Mouse (Mus musculus): ENCODE measurements around the gene Capn9. TPM values are rescaled to one million over a fixed set of nuclear protein-coding genes. Genes with fewer than 3 reads are reported as not detected.
A peak's percentile ranks its signal among the peaks of the same experiment; 100 is the strongest.

The Capn9 gene
- total RNA-seq, 2 experiments from 2014 or later: not detected

DNA sequence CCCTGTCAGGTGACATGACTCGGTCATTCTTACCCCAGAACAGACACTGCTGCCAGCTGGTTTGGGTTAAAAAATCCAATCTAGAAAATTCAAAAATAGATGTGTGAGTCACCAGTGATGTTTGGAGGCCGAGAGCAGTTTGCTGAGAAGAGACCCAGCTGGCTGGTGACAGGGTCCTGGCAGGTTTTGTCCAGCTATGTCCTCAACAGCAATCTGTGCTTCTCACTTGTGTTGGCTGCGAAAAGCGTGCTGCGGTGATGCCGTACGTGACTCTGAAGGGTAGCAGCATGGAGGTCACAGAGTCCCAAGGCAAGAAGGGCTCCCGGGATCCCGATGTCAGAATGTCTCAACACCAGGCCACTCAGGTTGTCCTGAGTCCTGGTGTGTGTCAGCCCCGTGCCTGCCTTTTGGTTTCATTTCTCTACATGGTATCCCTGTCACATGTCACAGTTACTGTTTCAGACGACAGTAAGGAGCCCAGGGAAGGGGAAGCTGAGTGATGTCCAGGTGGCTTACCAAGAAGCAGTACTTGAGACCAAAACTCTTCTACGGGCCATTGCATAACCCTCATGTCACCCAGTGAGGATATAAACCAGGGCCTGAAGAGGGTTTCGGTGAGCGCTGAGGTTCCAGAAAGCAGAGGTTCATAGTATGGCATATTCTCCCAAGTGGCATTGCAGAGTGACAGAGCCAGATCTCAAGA lies 57.2 kb downstream of the Capn9 start:
- ATAC-seq (replicated peaks; ENCODE audit: low FRiP score, low TSS enrichment, poor library complexity, severe bottlenecking): no peak

DNA sequence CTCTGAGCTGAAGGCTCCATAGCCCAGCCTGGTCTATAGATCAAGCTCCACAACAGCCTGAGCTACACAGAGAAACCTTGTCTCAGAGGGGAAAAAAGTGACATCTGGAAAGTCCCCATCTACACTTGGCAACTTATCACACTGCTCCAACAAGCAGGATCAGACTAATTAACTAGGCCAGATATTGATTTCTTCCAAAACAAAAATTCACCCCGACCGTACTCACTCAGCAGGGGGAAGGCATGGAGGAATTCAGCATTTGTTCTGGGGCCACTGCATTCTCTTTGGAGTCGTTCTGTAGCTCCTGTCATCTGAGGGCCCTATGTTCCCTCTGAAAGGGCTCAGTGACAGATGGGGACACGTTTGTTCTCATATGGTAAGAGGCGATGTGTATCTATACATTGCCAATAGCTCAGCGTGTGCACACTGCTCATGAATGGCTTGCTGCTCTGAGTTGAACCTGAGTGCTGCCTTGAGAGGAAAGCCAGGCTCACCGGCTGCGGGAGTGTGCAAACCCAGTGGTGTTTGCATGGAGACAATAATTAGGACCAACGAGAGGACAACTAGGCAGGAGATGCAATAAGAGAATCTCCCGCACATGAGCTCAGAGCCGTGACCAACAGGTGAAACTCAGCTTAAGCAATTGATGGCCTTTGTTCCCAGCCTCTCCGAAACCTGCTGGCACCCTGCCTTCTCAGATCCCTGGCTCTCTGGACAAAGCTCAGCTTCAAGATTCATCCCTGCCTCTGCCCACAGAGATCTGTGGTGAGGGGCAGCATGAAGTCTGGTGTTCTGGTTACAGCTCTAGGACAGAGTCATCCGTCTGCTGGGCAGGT lies 58.7 kb downstream of the Capn9 start:
- no peak for ATAC-seq (replicated peaks; ENCODE audit: low FRiP score, low TSS enrichment, poor library complexity, severe bottlenecking)

DNA sequence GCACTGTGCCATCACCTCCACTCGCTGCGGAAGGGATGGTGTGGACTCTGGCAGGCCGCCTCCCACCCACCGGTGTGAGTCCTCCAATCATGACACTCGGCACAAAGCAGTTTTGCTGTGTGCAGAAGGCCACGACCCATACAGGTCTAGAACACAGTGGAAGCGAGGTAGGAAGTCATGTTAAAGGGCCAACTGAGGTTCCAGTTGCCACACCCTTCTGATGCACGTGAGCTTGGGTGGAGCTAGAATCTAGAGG lies 59.3 kb downstream of the Capn9 start:
- no peak for ATAC-seq (replicated peaks; ENCODE audit: low FRiP score, low TSS enrichment, poor library complexity, severe bottlenecking)

DNA sequence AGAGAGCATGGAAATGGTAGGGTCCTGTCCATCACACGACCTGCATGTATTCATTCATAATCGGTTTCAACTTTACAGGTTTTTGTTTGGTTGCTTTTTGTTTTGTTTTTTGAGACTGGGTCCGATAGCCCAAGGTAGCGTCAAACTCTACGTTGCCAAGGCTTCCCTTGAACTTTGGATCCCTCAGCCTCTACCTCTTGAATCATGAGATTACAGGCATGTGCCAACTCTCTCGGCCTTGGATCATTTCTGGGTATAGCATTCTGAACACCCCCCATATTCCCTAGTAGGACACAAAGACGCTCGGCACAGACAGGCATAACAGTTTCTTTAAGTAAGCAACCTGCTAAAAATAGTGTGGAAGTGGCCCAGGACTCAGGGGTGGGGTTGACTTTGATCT lies 65.7 kb downstream of the Capn9 start:
- ATAC-seq (replicated peaks; ENCODE audit: low FRiP score, low TSS enrichment, poor library complexity, severe bottlenecking): no peak

DNA sequence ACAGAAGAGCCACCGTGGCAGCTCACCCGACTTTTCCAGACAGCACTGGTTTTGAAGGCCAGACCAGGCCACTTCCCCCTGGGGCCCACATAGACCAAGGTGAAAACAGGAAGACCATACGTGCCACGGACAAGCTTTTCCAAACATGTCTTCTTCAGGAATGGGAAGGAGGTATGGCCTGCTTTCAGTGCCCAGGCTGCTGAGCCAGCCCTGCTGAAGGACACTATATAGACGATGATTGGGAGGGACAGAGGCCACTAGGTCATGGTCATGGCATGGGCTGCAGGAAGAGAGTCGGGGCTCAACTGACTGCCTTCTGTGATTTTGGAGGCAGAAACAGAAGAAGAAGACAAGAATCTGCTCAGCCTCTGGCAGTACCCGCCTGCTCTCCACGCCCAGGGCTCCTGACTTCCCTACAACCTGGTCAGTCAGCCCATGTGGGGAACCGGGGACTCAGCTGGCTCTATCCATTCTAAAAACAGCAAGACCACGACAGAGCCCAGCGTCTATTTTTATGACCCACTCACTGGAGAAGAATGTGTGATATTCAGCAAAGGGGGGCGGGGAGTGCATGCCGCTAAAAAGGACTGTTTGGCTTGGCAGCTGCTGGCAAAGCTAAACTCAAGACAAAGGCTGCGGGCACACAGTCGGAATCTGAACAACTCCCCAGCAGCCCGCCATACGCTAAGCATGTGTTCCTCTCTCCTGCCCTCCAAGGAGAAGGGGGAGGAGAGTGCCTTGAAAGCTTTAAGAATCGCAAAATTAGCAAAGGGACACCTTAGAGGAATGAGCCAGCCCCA lies 67.8 kb downstream of the Capn9 start:
- ATAC-seq (replicated peaks; ENCODE audit: low FRiP score, low TSS enrichment, poor library complexity, severe bottlenecking): no peak

DNA sequence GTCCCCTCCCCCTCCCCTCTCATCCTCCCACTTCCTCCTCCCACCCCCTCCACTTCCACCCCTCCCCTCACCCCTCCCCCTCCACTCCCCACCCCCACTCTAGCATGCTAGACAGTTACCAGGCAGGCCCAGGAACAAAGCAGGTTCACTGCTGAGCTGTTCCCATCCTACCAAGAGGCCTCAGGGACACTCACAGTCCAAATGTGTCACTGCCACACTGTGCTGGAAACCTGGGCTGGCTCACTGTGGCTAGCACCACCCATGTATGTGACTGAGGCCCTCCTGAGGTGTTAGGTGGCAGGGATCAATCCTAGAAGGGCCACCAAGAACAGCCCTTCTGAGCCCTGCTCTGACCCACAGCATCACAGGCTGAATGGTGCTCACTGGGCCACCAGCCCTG lies 72.4 kb downstream of the Capn9 start:
- ATAC-seq (replicated peaks; ENCODE audit: low FRiP score, low TSS enrichment, poor library complexity, severe bottlenecking): no peak

DNA sequence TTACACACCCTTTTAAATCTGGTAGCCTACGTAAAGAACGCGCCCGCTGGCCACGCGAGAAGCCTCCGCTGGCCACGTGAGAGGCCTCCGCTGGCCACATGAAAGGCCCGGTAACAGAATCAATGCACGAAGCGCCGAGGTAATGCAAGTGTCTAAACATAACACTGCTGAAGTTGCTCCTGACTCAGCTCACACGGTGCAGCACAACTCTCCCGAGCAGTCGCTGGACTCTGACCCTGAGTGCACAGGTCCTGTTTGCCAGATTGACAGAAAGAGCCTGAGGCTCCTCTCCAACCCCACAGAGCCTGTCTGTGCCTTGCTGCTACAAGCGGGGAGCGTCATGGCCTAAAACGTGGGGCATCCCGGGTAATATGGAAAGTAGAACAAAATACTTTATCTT lies 75.9 kb downstream of the Capn9 start:
- ATAC-seq (replicated peaks; ENCODE audit: low FRiP score, low TSS enrichment, poor library complexity, severe bottlenecking): no peak

DNA sequence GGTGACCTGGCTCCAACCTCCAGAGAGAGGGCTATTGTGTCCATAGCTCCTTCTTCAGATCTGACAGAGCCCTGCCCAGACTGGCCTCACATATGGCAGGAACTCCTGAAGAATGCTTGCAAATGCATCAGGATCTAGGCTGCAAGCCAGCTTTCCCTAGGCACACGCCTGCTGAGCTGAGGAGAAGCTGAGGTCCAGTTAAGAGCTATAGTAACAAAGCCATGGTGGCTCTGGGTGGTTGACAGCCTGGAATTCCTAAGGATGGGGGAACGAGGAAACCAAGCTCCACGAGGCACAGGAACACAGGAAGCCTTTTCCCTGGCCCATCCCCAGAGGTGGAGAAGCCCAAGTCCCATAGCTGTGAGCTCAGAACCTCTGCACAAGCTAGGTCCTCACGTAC lies 76.6 kb downstream of the Capn9 start:
- ATAC-seq (replicated peaks; ENCODE audit: low FRiP score, low TSS enrichment, poor library complexity, severe bottlenecking): no peak

DNA sequence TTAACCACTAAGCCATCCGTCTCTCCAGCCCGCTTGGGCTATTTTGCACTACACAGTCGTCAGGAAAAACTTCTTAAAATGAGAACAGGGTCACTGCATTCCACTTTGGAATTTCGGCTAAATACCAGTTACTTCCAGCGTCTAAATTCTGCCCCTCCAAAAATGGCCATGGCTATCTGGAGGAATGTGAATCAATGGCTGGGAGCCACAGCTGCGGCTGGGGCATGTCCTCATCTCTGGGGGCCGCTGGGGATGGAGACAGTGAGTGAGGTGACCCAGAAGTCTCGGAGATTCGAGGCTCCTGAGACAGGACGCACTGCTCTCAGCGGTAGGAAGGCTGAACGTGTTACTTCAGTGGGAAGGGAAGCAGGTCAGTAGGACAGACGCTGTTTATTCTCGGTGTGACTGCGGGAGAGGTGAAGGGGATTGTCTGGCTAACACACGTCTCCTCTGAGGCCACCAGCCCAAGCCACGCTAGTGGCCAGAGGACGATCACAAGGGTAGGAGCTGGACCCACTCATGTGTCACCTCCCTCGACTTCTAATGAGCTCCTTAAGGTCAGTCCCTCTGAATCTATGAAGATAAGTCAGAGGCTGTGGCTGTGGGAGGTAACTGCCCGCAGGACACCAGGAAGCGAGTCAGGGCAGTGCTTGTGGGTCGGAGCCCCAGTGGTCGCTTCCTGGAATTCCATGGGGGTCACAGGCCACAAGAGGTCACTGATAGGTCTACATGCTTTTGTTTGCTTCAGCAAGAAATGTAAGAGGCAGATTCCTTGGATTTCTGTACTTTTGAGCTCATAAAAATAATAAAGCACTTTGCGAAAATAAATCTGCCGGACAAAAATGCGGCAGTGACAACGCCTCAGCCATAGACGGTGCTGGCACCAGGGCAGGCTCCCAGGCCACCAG lies 77.9 kb downstream of the Capn9 start:
- ATAC-seq (replicated peaks; ENCODE audit: low FRiP score, low TSS enrichment, poor library complexity, severe bottlenecking): no peak

DNA sequence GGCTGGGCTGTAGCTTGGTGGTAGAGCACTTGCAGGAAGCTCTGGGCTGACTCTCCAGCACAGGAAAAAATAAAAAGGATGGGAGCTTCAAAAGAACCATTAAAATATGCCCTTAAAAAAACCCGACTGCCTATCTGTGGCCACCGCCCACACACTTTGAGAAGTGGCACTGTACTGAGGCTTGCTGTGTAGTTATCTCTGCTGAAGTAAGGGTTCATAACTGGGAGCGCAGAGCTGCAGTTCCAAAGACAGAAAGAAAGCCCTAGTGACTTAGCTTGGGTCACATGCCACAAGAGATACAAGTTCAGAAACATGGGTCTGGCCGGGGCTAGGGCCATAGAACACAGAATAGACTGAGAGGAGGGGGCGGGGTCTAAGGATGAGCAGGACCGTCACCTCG lies 82.0 kb downstream of the Capn9 start:
- peak; percentile 91 for ATAC-seq (replicated peaks; ENCODE audit: low FRiP score, low TSS enrichment, poor library complexity, severe bottlenecking)

DNA sequence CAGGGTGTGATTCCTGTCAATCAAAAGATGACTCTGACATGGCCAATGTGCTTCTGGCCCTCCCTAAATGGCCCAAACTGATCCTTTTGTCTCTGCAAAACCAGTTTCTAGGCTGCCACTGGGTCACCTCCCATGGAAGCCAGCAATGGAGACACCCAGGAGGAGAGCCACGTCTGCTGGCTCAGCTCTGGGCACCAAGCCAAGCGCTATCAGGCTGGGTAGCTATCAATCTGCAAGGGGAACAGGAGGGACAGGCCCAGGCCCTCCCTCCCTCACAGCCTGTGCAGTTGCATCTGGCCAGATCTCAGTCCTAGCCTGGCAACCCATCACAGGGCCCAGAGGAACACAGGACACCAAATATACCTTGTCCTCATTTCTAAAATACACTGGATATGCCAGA lies 82.5 kb downstream of the Capn9 start:
- ATAC-seq (replicated peaks; ENCODE audit: low FRiP score, low TSS enrichment, poor library complexity, severe bottlenecking): peak; percentile 72

DNA sequence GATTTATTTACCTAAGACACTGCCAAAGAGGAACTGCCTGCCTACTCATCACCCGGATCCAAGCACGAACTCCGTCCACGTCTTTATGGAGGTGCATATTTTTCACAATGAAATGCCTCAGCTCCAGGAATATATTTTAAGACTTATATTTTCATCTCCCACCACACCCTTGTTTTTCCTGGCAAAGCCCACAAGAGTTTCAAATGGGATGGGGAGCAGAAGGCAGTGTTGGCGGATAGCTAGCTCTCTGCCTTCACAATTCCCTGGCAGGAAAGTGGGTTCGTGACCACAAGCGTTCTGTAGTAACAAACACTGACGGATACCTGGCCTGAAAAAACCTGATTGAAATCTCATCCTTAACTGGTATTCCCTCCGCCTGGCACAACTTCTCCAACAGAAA lies 85.9 kb downstream of the Capn9 start:
- ATAC-seq (replicated peaks; ENCODE audit: low FRiP score, low TSS enrichment, poor library complexity, severe bottlenecking): no peak

DNA sequence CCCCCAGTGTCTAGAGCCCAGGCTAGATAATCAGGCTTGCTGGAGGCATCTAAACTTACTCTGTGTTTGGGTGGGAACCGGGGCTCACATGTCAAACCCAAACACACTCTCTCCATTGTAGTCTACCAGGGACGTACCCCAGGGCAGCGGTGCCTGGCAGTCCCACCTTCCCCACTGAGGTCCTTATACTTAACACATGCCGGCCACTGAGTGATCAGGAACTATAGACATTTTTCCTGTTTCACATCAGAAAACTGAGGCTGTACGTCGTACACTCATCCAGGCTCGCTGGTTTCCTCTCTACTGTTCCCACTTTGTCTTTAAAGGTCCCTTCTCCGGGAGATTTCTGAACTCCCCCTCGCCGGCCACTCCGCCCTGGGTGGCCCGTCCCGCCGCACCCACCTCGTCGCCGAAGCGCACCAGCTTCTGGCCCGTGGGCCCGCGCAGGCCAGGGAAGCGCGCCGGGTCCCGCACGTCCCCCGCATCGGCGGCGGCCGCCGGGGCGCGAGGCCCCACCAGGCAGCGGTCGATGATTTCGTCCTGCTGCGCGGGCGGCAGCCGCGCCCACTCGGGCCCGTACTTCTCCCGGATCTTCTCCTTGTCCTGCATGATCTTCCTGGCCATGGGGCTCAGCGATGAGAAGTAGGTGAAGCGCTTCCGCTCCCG lies 86.7 kb downstream of the Capn9 start:
- no peak for ATAC-seq (replicated peaks; ENCODE audit: low FRiP score, low TSS enrichment, poor library complexity, severe bottlenecking)

DNA sequence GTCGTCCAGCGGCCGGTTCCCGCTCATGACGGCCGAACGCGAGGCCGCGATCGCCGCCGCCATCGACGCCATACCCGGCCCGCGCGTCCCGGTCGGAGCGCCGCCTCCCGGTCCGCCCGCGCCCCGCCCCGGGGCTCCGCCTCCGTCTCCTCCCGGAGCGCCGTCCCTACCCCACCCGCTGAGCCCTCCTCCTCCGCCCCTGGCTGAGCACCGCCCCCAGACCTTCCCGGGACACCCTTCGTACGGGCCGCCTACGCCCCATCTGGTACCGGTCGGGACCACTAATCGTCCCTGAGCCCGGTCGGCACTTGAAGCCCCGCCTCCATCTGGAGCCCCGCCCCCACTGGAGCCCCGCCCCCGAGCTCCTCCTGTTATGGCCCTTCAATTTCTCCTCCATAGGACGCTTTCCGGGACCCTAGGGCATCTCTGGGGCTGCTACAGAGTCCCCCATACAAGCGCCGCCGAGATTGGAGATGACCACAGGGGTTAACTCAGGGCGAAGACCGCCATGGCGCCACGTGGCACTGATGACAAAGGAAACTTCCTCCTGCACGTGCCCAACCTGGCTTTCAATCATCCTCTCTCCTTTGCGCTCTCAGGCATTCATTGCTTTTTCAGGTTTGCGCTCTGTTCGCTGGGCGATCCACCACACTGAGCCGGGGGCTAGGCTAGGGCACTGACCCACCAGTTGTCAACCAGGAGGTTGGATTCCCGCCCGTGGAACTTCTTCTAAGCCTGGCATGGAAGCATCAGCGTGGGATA lies 87.4 kb downstream of the Capn9 start, which contains the start of gene 2310022B05Rik:
TSS of gene 2310022B05Rik (minus strand) at position 258 of the 762 bp plus-strand sequence.
- peak; percentile 86 for ATAC-seq (replicated peaks; ENCODE audit: low FRiP score, low TSS enrichment, poor library complexity, severe bottlenecking)

DNA sequence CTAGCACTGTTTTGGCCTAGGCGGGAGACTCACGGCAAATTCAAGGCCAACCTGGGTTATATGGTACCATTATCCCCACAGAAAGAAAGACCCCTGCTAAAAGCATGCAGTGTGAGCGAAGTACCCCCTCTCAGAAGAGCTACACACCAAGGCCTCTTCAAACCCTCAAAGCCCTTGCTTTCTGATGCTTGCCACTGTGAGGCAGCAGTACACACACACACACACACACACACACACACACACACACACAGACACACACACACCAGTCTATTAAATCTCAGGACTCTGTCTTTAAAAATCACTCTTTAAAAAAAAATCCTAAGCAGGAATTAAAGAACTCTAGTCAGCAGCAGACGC lies 87.9 kb downstream of the Capn9 start:
- ATAC-seq (replicated peaks; ENCODE audit: low FRiP score, low TSS enrichment, poor library complexity, severe bottlenecking): no peak

DNA sequence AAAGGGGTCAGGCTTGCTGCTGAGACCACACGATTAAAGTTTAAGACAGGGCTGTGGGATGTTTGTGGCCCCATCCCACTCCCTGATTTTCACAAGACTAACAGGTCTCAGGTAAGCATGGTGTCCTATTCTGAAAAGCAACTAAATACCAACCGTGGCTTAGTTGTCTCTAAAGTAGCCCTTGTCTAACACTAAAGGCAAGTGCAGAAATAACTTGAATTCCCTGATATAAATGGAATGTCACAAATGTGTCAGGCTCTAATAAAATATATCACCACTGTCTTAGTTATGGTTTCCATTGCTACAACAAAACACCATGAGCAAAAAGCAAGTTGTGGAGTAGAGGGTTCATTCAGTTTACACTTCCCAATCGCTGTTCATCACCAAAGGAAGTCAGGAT lies 88.5 kb downstream of the Capn9 start:
- ATAC-seq (replicated peaks; ENCODE audit: low FRiP score, low TSS enrichment, poor library complexity, severe bottlenecking): no peak

Measured in megakaryocyte-erythroid progenitor cell, adult 5-6 weeks (primary cell).